Mouse (Mus musculus): ENCODE measurements around the gene Usp54. TPM values are rescaled to one million over a fixed set of nuclear protein-coding genes. Genes with fewer than 3 reads are reported as not detected.

The Usp54 gene
- polyA plus RNA-seq (2017; shearing (Covaris generic)) = 1 to 10 TPM; 2.5 to 2.6 TPM

GRCm38 (mm10) chr14:20640644-20641437 is at the start of gene Usp54:
TSS of gene Usp54 (minus strand) at chr14:20641063.

GRCm38 (mm10) chr14:20674064-20674833 is 33.4 kb upstream of the Usp54 start, which contains the start of gene Sec24c:
TSS of gene Sec24c (plus strand) at chr14:20674308.

GRCm38 (mm10) chr14:20668154-20668810 is 27.4 kb upstream of the Usp54 start, which contains the start of gene Synpo2l:
TSS of gene Synpo2l (minus strand) at chr14:20668354.

GRCm38 (mm10) chr14:20656361-20656760 is 15.5 kb upstream of the Usp54 start, which contains the start of gene Myoz1:
TSS of gene Myoz1 (minus strand) at chr14:20656540.

GRCm38 (mm10) chr14:20546415-20546814 is 94.4 kb downstream of the Usp54 start, which contains the start of gene Ppp3cb:
TSS of gene Ppp3cb (minus strand) at chr14:20546573.

Other genes starting within 250 kb of the Usp54 start
- 100 to 1,000 TPM; 108 to 116 TPM for gene Mrps16, start 247.4 kb downstream of the Usp54 start, polyA plus RNA-seq (2017; shearing (Covaris generic))
- under 1 TPM in 1 of 2 experiments, not detected in 1; 0.31 TPM for gene Cfap70, start 188.8 kb downstream of the Usp54 start, polyA plus RNA-seq (2017; shearing (Covaris generic))
- 10 to 100 TPM; 30.9 to 43.7 TPM for gene Anxa7, start 160.9 kb downstream of the Usp54 start, polyA plus RNA-seq (2017; shearing (Covaris generic))
- 1 to 10 TPM; 1.3 to 2.3 TPM for gene Mss51, start 144.2 kb downstream of the Usp54 start, polyA plus RNA-seq (2017; shearing (Covaris generic))
- gene Ppp3cb, start 94.5 kb downstream of the Usp54 start, polyA plus RNA-seq (2017; shearing (Covaris generic)) = 10 to 100 TPM; 30.4 to 31.4 TPM
- not detected for gene Myoz1, start 15.5 kb upstream of the Usp54 start, polyA plus RNA-seq (2017; shearing (Covaris generic))
- under 1 TPM in 1 of 2 experiments, not detected in 1; 0.21 TPM for gene Synpo2l, start 27.3 kb upstream of the Usp54 start, polyA plus RNA-seq (2017; shearing (Covaris generic))
- 100 to 1,000 TPM; 181 to 190 TPM for gene Sec24c, start 33.2 kb upstream of the Usp54 start, polyA plus RNA-seq (2017; shearing (Covaris generic))
- gene Fut11, start 53.9 kb upstream of the Usp54 start, polyA plus RNA-seq (2017; shearing (Covaris generic)) = 10 to 100 TPM in 1 of 2 experiments, 1 to 10 TPM in 1; 9.8 to 13.7 TPM
- 100 to 1,000 TPM; 102 to 136 TPM for gene Chchd1, start 61.9 kb upstream of the Usp54 start, polyA plus RNA-seq (2017; shearing (Covaris generic))
- 10 to 100 TPM; 35.8 to 56.8 TPM for gene Zswim8, start 66.5 kb upstream of the Usp54 start, polyA plus RNA-seq (2017; shearing (Covaris generic))
- gene Ndst2, start 93.5 kb upstream of the Usp54 start, polyA plus RNA-seq (2017; shearing (Covaris generic)) = 10 to 100 TPM; 34.4 to 35.0 TPM
- 10 to 100 TPM in 1 of 2 experiments, 1 to 10 TPM in 1; 6.8 to 10.1 TPM for gene Camk2g, start 153.0 kb upstream of the Usp54 start, polyA plus RNA-seq (2017; shearing (Covaris generic))
- under 1 TPM in 1 of 2 experiments, not detected in 1; 0.07 TPM for gene Plau, start 195.6 kb upstream of the Usp54 start, polyA plus RNA-seq (2017; shearing (Covaris generic))